Mouse (Mus musculus) left cerebral cortex, adult 2 months (tissue): Measurements from ENCODE around the gene Cd38. TPM values are rescaled to one million over a fixed set of nuclear protein-coding genes. Genes with fewer than 3 reads are reported as not detected.

Source experiments
- DNase-seq, 2 experiments: peaks; one replicate each; pipeline ENCODE4 v3.0.0; 2021 to 2022; ENCODE audit warnings: low spot score in 2 of 2, mixed read lengths in 1 of 2; ENCODE audit errors: extremely low spot score in 1 of 2
- H3K27ac ChIP-seq: fragments of 200-600 bp; 2 replicates; pipeline ENCODE4 v1.8.1; 2022
- H3K4me3 ChIP-seq: fragments of 200-600 bp; 2 replicates; pipeline ENCODE4 v1.8.1; 2022
- CTCF ChIP-seq: fragments of 200-600 bp; IDR thresholded peaks from 2 replicates; pipeline ENCODE4 v1.8.1; 2022; ENCODE audit warnings: antibody characterized with exemption, mild to moderate bottlenecking, moderate library complexity
- intact Hi-C: fragments of 180-260 bp; cut with DNase I; formaldehyde crosslinking; loops from one replicate; pipeline ENCODE4 v1.15.1; 2025
- total RNA-seq, 2 experiments: library from RNA; stranded (reverse); gene quantifications; 2 replicates each; pipeline ENCODE4 v1.2.3; 2021

Gene Cd38
- total RNA-seq, 2 experiments from 2014 or later = 1.2 to 2.2 TPM

DNA sequence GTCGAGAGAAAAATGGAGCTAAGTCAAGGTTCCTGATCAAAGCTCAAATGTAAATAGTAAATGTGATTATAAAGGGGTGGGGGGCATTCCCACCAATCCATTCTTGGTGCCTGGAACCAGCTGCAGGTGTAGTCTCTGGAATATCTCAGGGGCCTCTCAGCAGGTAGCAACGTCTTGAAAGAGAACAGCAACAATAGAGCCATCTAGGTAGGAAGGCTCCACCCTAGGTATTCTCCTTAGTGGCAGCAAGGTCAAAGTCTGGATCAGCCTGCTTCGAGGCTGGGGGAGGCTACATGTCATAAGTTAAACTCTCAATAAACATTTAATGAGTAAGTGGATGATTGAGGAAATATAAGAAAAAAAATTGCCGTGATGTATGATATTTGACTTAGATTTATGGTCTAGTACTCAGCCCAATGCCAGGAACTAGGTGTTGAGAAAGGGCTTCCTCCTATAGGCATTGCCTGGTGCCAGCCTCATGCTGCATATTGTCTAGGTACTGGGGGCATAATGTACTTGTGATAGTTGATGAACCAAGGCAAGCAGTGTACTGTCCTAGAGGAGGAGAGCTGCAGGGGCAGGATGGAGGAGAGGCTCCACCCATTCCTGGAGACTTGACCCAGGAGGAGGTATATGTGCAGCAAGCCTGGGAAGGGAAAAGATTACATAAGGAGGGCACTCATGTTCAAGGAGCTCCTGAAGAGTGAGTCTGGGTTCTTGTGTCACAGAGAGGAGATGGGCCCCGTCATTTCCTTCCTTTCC lies 7.5 kb upstream of the Cd38 start:
- no peak for DNase-seq
- Histone ChIP-seq H3K4me3 (no peak overlapping the region), H3K27ac (no peak overlapping the region)
- no peak for TF ChIP-seq CTCF
- intact Hi-C loops = no loop called here

GRCm38 (mm10) chr5:43863642-43864041 lies 4.7 kb upstream of the Cd38 start:
- no peak for TF ChIP-seq CTCF
- intact Hi-C loops = no loop called here

DNA sequence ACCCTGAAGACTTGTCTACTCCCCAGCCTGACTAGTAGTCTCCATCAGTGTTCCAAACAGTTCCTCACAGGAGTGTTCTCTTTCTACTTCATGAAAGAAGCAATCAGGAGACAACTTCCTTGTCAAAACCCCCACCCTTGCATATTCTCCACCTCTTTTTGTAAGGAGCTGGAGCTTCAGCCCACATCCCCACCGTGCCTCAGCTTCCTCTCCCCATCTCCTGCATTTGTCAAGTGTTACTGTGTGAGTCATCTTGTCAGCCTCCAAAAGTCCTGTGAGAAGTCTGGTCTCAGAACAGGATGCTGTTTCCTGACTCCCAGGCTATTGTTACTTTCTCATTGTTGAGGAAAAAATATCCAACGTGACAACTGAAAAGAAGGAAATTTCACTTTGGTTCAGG lies 3.0 kb upstream of the Cd38 start:
- DNase-seq = no peak
- Histone ChIP-seq H3K4me3 (no peak overlapping the region), H3K27ac (no peak overlapping the region)
- intact Hi-C loops = no loop called here
- TF ChIP-seq CTCF = no peak

More at GRCm38 (mm10) chr5:43863642-43864041, 4.7 kb upstream of the Cd38 start:
- DNase-seq = no peak
- H3K27ac ChIP-seq = no peak overlapping the region
- H3K4me3 ChIP-seq = no peak overlapping the region

DNA sequence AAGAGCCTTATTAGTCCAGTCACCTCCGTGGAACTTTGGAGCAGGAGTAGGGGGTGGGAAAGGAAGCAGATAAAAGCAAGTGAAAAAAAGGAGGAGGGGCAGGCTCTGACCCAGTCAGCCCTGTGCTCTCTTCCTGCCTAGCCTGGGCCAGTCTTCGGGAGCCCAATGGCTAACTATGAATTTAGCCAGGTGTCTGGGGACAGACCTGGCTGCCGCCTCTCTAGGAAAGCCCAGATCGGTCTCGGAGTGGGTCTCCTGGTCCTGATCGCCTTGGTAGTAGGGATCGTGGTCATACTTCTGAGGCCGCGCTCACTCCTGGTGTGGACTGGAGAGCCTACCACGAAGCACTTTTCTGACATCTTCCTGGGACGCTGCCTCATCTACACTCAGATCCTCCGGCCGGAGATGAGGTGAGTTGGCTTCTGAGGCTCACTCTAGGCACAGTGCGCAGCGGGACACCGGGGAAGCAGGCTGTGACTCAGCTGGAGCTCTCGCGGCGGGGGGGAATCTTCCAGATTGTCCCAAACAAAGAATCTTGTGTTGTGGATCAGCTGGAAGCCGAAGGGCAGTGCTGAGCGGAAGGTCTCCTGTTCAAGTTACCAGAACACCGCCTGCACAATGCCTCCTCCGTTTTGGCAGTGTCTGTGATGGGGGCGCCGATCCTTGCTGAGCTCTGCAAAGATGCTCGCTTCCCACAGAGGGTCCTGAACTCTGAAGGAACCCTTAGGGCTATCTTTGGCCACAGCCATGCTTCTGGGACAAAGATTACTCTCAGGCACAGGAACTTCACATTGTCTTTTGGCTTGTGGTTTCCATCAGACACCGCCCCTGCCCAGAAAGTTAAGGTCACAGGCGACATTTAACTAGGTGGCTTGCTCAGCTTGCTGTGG lies 603 bp downstream of the Cd38 start:
- TF ChIP-seq CTCF = no peak
- intact Hi-C loops = no loop called here
- Histone ChIP-seq H3K4me3 (peak overlapping the region; percentile 43), H3K27ac (peak overlapping the region; percentile 63)
- DNase-seq = peak; percentile 20 to 22

DNA sequence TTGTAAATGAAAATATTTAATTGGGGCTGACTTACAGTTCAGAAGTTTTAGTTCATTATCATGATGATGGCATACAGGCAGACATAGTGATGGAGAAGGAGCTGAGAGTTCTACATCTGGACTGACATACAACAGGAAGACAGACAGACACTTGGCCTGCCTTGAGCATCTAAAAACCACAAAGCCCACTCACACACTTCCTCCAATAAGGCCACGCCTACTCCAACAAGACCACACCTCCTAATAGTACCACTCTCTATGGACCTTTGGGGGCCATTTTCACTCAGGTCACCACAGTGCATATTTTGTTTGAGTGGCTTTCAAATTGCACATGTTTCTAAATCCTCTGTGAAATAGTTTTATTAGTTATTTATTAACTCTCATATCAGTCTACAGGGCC lies 3.5 kb downstream of the Cd38 start:
- intact Hi-C loops = no loop called here
- no peak overlapping the region for H3K4me3 ChIP-seq
- H3K27ac ChIP-seq = no peak overlapping the region
- TF ChIP-seq CTCF = no peak
- DNase-seq = no peak

- no peak overlapping the region for H3K4me3 ChIP-seq
- H3K27ac ChIP-seq = no peak overlapping the region
- TF ChIP-seq CTCF = no peak
- DNase-seq = no peak
- intact Hi-C loops = no loop called here
These were observed 4.3 kb downstream of the Cd38 start for GRCm38 (mm10) chr5:43872652-43873051.

DNA sequence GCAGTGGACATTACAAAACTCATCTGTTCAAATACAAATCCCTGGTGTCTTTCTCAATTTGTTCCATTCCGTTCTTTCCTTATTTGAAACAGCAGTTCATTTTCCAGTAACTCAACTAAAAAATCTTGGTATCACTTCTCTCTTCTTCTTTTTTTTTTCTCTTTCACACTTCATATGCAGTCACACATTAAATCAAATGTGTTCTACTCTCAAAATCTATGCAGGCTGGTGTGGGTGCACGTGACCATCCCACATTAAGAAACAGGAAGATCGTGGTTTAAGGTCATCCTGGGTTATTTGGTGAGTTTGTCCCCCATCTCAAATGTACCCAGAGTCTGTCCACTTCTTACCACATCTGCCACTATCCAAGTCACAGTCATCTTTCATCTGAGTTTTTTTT lies 13.7 kb downstream of the Cd38 start:
- DNase-seq = no peak
- TF ChIP-seq CTCF = no peak
- intact Hi-C loops = no loop called here
- H3K27ac ChIP-seq = no peak overlapping the region
- H3K4me3 ChIP-seq = no peak overlapping the region

- TF ChIP-seq CTCF = no peak
- Histone ChIP-seq H3K27ac (no peak overlapping the region), H3K4me3 (no peak overlapping the region)
- intact Hi-C loops = no loop called here
- no peak for DNase-seq
These were observed 16.9 kb downstream of the Cd38 start for GRCm38 (mm10) chr5:43885060-43885820.

DNA sequence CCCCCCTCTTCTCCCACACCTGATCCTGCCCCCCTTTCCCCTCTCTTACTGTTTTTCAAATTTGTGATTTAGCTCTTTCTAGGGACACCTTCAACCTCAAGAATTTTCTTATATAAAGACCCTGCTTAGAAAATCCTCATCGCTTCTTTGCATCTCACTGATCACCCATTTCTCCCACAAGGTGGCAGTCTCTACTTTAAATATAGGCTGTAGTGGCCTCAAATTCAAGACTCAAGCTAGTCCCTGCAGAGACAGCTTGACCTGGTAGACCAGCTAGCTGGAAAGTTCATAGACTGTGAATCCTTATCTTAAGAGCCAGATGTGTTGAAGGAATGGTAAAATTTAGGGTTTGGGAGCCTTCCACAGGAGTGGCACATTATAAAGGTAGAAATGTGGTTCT lies 24.0 kb downstream of the Cd38 start:
- no peak overlapping the region for H3K27ac ChIP-seq
- peak; percentile 74 for TF ChIP-seq CTCF
- intact Hi-C loops = loop anchor here (5.0 to 10.0 kb wide), 5 partner anchors 50 to 1542 kb away; no protein-coding TSS in a partner anchor
- DNase-seq = peak; percentile 29 to 38
- no peak overlapping the region for H3K4me3 ChIP-seq

DNA sequence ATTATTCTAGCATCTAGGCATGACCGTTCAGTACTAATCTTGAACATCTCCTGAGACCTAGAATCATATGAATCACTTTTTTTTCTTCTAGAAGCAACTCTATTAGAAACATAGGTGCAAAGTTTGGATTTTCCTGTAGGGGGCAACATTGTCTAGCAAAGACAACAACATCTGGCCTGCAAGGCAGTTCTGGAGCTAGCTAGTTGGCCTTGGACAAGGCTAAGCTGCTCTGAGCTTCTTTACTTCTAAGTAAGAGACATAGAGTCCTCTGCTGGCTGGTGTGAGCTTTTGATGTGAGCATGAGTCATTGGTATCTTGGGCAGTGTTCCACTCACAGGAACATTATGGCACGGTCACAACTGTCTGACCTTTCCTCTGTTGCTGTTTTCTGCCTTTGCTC lies 25.8 kb downstream of the Cd38 start:
- intact Hi-C loops = loop anchor here (2.0 to 10.0 kb wide), 7 partner anchors 52 to 1541 kb away; no protein-coding TSS in a partner anchor
- DNase-seq = peak in 1 of 2 experiments; percentile 26
- Histone ChIP-seq H3K4me3 (no peak overlapping the region), H3K27ac (no peak overlapping the region)
- peak; percentile 70 for TF ChIP-seq CTCF

DNA sequence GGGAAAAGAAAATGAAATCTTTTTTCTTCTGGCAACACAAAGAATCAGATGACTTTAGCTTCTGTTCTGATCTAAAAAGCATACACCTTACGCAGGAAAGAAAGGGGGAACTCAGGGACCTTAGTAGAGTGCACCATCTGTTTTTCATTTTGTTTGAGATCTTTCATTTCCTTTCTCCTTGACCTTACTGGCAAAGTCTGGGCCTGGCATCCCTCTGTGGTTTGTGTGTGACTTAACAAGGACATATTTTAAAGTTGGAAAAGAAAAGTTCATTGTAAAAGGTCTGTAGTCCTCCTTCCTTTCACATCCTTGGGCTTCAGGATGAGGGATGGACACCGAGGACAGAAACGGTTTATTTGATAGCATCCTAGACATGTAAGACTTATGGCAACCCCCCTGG lies 27.6 kb downstream of the Cd38 start:
- Histone ChIP-seq H3K4me3 (no peak overlapping the region), H3K27ac (no peak overlapping the region)
- no peak for TF ChIP-seq CTCF
- intact Hi-C loops = loop anchor here (2.0 to 10.0 kb wide), 5 partner anchors 95 to 1539 kb away; no protein-coding TSS in a partner anchor
- no peak for DNase-seq

GRCm38 (mm10) chr5:43904685-43905084 lies 36.3 kb downstream of the Cd38 start:
- no peak for DNase-seq
- intact Hi-C loops = no loop called here
- Histone ChIP-seq H3K4me3 (no peak overlapping the region), H3K27ac (no peak overlapping the region)
- no peak for TF ChIP-seq CTCF
